Mouse (Mus musculus) spleen, adult 2 months (tissue): Measurements from ENCODE around the gene P2ry10b.

Experiments used
- CTCF ChIP-seq: fragments of 200-500 bp; IDR thresholded peaks from 2 replicates; pipeline ENCODE4 v1.5.1; 2011; ENCODE audit warnings: mild to moderate bottlenecking, inconsistent platforms; ENCODE audit not compliant: insufficient read depth, insufficient read length, insufficient replicate concordance; ENCODE audit errors: extremely low read depth
- POLR2A ChIP-seq: fragments of 200-500 bp; IDR thresholded peaks from 2 replicates; pipeline ENCODE4 v1.6.1; 2011; ENCODE audit warnings: low read depth, low read length, inconsistent platforms

- TF ChIP-seq CTCF: no peak
- TF ChIP-seq POLR2A: no peak
Measured at GRCm38 (mm10) chrX:107116333-107116732, 32.4 kb upstream of the P2ry10b start.
